Mouse (Mus musculus) midbrain, embryonic 15.5 days (tissue): ENCODE measurements around the gene Cox20. TPM values are rescaled to one million over a fixed set of nuclear protein-coding genes. Genes with fewer than 3 reads are reported as not detected.

Experiments
- ATAC-seq: fragments of 200-750 bp; cut with Nextera tagmentation; replicated peaks from 2 replicates; pipeline ENCODE4 v1.8.0; 2017; ENCODE audit warnings: moderate TSS enrichment
- H3K27ac ChIP-seq: fragments of 300-500 bp; sonication (generic); 2 replicates; pipeline ENCODE4 v1.5.1; 2015; ENCODE audit warnings: mild to moderate bottlenecking, inconsistent platforms
- H3K27me3 ChIP-seq: fragments of 300-500 bp; sonication (generic); replicated peaks from 2 replicates; pipeline ENCODE4 v1.6.1; 2015; ENCODE audit warnings: inconsistent platforms
- H3K36me3 ChIP-seq: fragments of 300-500 bp; sonication (generic); replicated peaks from 2 replicates; pipeline ENCODE4 v1.6.1; 2015; ENCODE audit warnings: inconsistent platforms
- H3K4me1 ChIP-seq: fragments of 300-500 bp; sonication (generic); 2 replicates; pipeline ENCODE4 v1.6.1; 2015; ENCODE audit warnings: inconsistent platforms
- H3K4me2 ChIP-seq: fragments of 300-500 bp; sonication (generic); 2 replicates; pipeline ENCODE4 v1.6.1; 2015; ENCODE audit warnings: inconsistent platforms, mild to moderate bottlenecking, moderate library complexity
- H3K4me3 ChIP-seq: fragments of 300-500 bp; sonication (generic); 2 replicates; pipeline ENCODE4 v1.5.1; 2015; ENCODE audit warnings: mild to moderate bottlenecking, inconsistent platforms
- H3K9ac ChIP-seq: fragments of 300-500 bp; sonication (generic); 2 replicates; pipeline ENCODE4 v1.6.1; 2015; ENCODE audit warnings: mild to moderate bottlenecking, inconsistent platforms
- H3K9me3 ChIP-seq: fragments of 300-500 bp; sonication (generic); 2 replicates; pipeline ENCODE4 v1.6.1; 2016; ENCODE audit warnings: inconsistent platforms
- WGBS: fragments of 180-500 bp; shearing (Covaris S2); methylation state at CpG from one replicate; pipeline ENCODE4 v1.1.7; 2015; ENCODE audit warnings: mixed read lengths; 5-methylcytosine and 5-hydroxymethylcytosine counted together
- microRNA-seq: library from miRNA; unstranded; fragments of <30 nt; microRNA quantifications from one replicate; pipeline ENCODE4, GENCODE M21; 2016
- polyA plus RNA-seq: library from polyadenylated mRNA; unstranded; fragments of >200 nt; fragmentation: Nextera tagmentation; extraction: Ambion mirVana; gene quantifications from 2 replicates; pipeline ENCODE4 v1.2.1, GENCODE M21; 2015

The Cox20 gene
- polyA plus RNA-seq, 1 experiment from 2014 or later = 107 TPM

DNA sequence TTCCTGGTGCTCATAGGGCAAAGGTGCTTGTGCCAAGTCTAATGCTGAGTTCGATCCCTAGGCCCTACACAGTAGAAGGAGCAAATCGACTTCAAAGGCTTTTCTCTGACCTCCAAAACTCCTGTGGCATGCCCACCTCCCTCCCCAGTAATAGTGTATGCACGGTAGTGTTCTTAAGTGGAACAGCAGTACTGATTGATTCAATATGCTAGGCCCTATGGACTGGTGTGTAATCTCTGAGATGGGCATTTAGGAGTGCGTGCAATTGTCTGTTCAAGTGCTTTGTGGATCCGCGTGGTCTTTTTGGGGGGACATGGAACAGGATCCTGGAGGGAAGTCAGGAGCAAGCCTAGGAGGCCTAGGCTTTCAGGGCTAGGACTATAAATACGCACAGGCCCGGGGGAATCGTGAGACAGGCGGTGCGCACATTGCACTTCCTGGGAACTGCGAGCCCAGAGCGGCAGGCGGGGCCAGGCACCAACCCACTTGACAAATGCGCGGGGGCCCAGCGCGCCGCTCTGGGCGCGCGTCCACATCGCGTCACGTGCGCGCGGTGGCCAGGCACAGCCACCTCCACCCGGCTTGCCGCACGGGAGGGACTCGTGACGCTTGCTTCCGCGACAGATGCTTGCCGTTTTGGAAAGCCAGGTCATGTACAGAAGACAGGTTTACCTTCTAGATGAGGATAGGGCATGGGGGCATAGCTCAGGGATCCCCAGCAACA lies 49.8 kb downstream of the Cox20 start:
- peak overlapping the region; percentile 50 for H3K4me3 ChIP-seq
- WGBS = 2% methylated on average over 36 of the region's 36 CpGs
- peaks cover 10% of the 10 kb centered on the region for H3K4me1 ChIP-seq
- peak overlapping the region; percentile 76 for H3K4me2 ChIP-seq
- peak; percentile 97 for ATAC-seq
- H3K36me3 ChIP-seq = no peaks in the 10 kb centered on the region
- no peaks in the 10 kb centered on the region for H3K9me3 ChIP-seq
- no peaks in the 10 kb centered on the region for H3K27me3 ChIP-seq
- peak overlapping the region; percentile 49 for H3K9ac ChIP-seq
- peak overlapping the region; percentile 79 for H3K27ac ChIP-seq

DNA sequence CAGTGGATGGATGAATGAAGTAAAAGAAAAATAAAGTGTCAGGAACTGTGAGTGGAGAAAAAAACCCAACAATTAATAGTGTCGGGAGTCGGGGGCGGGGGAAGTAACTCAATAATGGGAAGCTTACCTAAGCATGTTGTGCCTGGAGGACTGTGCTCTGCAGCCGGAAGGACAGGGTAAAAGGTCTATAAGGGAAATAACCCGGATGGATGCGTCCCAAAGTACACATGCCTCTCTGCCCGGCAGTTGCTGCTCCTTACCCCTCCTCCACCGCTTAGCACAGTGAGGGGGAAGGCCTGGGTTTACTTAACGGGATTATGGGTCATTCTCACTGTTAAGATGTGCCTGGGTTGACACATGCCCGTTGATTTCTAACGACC lies 50.3 kb downstream of the Cox20 start:
- under 1% methylated on average over 11 of the region's 11 CpGs for WGBS
- Histone ChIP-seq H3K36me3 (no peaks in the 10 kb centered on the region), H3K4me3 (peak overlapping the region; percentile 50), H3K27ac (peak overlapping the region; percentile 79), H3K27me3 (no peaks in the 10 kb centered on the region), H3K4me1 (peaks cover 10% of the 10 kb centered on the region), H3K4me2 (peak overlapping the region; percentile 76), H3K9ac (peak overlapping the region; percentile 49), H3K9me3 (no peaks in the 10 kb centered on the region)
- peak; percentile 85 for ATAC-seq

Small RNA genes lying within 50 kb of the gene (microRNA-seq; reads per million reads assigned to microRNA genes)
- gene Gm27458 = not detected

Other genes with a start within 250 kb of the Cox20 start
- gene Desi2, start 131.7 kb upstream of the Cox20 start, polyA plus RNA-seq = 20.1 and 21.5 TPM in 2 replicates
- 255 and 278 TPM in 2 replicates for gene Hnrnpu, start 18.7 kb downstream of the Cox20 start, polyA plus RNA-seq
- 9.5 and 10.7 TPM in 2 replicates for gene Efcab2, start 87.0 kb downstream of the Cox20 start, polyA plus RNA-seq
- 9.7 and 10.0 TPM in 2 replicates for gene Kif26b, start 210.0 kb downstream of the Cox20 start, polyA plus RNA-seq